Mouse (Mus musculus): Measurements from ENCODE around the gene Pccb. TPM values are rescaled to one million over a fixed set of nuclear protein-coding genes. Genes with fewer than 3 reads are reported as not detected.
A peak's percentile ranks its signal among the peaks of the same experiment; 100 is the strongest.

Gene Pccb
- polyA plus RNA-seq (2015; fragmentation: Nextera tagmentation; extraction: Ambion mirVana): 23.7 TPM in 2 replicates

- WGBS: under 1% methylated on average over 61 of the region's 61 CpGs
- Histone ChIP-seq H3K4me2 (peak within 1 kb of the TSS; percentile 67), H3K27me3 (no peaks in the 10 kb centered on the region), H3K9ac (peak within 1 kb of the TSS; percentile 75), H3K27ac (peak within 1 kb of the TSS; percentile 98), H3K4me3 (peak within 1 kb of the TSS; percentile 51), H3K4me1 (peaks cover 10% of the 10 kb centered on the region), H3K9me3 (no peaks in the 10 kb centered on the region), H3K36me3 (0 out of 2 replicates have a peak, but pooled peaks cover 2% of the 10 kb centered on the region)
- peak; percentile 95 for ATAC-seq (ENCODE audit: insufficient number of reproducible peaks, insufficient read depth, low FRiP score, low TSS enrichment, low read depth)
Observed at GRCm38 (mm10) chr9:101034448-101035098, at the start of gene Pccb. Gene Pccb, minus strand, starts transcription at chr9:101034898.

- no peaks in the 10 kb centered on the region for H3K9me3 ChIP-seq
- H3K4me3 ChIP-seq: no peak overlapping the region
- no peak for ATAC-seq (ENCODE audit: insufficient number of reproducible peaks, insufficient read depth, low FRiP score, low TSS enrichment, low read depth)
- peaks cover 6% of the 10 kb centered on the region for H3K36me3 ChIP-seq
- H3K27ac ChIP-seq: no peak overlapping the region
- peaks cover 10% of the 10 kb centered on the region for H3K4me1 ChIP-seq
- H3K27me3 ChIP-seq: no peaks in the 10 kb centered on the region
- WGBS: 89% methylated on average over 3 of the region's 3 CpGs
- no peak overlapping the region for H3K9ac ChIP-seq
- H3K4me2 ChIP-seq: no peak overlapping the region
Observed at GRCm38 (mm10) chr9:101083728-101084127, 49.0 kb upstream of the Pccb start.

DNA sequence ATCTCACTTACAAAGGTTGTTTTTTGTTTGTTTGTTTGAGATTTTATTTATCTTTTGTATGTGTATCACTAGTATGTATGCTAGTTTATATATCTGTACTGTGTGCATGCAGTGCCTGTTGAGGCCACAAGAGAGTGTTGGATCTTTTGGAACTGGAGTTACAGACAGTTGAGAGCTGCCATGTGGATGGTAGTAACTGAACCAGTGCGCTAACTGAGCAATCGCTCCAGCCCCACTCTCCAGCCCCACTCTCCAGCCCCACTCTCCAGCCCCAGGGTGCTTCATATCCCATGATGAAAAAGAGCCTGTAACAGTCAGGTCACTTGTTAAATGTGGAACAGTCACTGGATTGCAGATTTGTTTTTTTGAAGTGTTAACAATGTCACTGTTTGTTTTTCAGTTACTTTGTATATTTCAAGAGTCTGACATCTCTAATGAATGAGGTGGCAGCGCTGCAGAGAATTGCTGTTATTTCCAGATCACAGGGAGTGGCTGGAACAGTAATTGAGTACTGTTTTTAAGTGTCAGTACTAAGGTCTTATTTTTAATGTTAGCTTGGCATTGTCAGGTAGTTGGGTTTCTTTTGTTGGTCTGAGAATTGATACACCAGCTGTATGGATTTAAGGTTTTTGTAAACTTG, 45.5 kb upstream of the Pccb start:
- 77% methylated on average over 3 of the region's 3 CpGs for whole genome bisulfite sequencing
- Histone ChIP-seq H3K9me3 (no peaks in the 10 kb centered on the region), H3K9ac (no peak overlapping the region), H3K4me2 (no peak overlapping the region), H3K27ac (no peak overlapping the region), H3K4me1 (peaks cover 24% of the 10 kb centered on the region), H3K36me3 (peaks cover 6% of the 10 kb centered on the region), H3K4me3 (no peak overlapping the region), H3K27me3 (no peaks in the 10 kb centered on the region)
- no peak for ATAC-seq (ENCODE audit: insufficient number of reproducible peaks, insufficient read depth, low FRiP score, low TSS enrichment, low read depth)

DNA sequence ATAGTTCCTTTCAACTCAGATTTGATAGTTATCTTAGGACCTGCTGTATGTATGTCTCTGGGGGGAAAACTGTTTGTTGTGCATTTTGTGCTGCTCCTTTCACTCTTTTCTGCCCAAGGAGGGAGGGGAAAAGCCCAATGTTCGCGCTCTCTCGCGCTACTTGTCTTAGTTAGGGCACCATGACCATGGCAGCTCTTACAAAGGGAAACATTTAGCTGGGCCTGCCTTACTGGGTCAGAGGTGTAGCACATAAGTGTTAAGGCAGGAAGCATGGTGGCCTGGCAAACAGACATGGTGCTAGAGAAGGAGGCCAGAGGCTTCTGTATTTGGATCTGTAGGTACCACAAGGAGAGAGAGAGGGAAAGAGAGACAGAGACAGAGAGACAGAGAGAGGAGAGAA, 43.9 kb upstream of the Pccb start:
- WGBS: 64% methylated on average over 4 of the region's 4 CpGs
- Histone ChIP-seq H3K9me3 (no peaks in the 10 kb centered on the region), H3K4me3 (peak overlapping the region; percentile 21), H3K4me1 (peaks cover 24% of the 10 kb centered on the region), H3K9ac (0 out of 2 replicates have a peak overlapping the region, but pooled peaks have one; percentile 44), H3K27me3 (no peaks in the 10 kb centered on the region), H3K27ac (no peak overlapping the region), H3K4me2 (peak overlapping the region; percentile 85), H3K36me3 (peaks cover 2% of the 10 kb centered on the region)
- no peak for ATAC-seq (ENCODE audit: insufficient number of reproducible peaks, insufficient read depth, low FRiP score, low TSS enrichment, low read depth)

DNA sequence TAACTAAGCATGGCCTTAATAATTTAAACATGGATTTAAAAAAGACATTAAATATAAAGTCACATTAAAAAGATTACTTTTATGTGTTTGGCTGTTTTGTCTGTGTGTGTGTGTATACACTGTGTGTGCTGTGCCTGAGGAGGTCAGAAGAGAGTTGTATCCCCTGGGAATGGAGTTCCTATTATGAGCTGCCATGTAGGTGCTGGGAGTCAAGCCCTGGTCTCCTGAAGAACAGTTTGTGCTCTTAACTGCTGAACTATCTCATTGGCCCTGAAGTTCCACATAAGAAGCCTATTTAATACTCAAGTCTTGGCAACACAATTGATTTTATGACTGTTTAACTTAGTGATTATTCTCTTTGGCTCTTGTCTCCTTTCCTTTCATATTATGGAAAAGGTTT, 42.8 kb upstream of the Pccb start:
- no peak for ATAC-seq (ENCODE audit: insufficient number of reproducible peaks, insufficient read depth, low FRiP score, low TSS enrichment, low read depth)
- Histone ChIP-seq H3K4me3 (peak overlapping the region; percentile 95), H3K36me3 (no peaks in the 10 kb centered on the region; the same call in 1 of the 2 replicates), H3K9ac (peak overlapping the region; percentile 99), H3K4me2 (peak overlapping the region; percentile 85), H3K27ac (no peak overlapping the region), H3K27me3 (no peaks in the 10 kb centered on the region), H3K4me1 (peaks cover 24% of the 10 kb centered on the region), H3K9me3 (no peaks in the 10 kb centered on the region)

DNA sequence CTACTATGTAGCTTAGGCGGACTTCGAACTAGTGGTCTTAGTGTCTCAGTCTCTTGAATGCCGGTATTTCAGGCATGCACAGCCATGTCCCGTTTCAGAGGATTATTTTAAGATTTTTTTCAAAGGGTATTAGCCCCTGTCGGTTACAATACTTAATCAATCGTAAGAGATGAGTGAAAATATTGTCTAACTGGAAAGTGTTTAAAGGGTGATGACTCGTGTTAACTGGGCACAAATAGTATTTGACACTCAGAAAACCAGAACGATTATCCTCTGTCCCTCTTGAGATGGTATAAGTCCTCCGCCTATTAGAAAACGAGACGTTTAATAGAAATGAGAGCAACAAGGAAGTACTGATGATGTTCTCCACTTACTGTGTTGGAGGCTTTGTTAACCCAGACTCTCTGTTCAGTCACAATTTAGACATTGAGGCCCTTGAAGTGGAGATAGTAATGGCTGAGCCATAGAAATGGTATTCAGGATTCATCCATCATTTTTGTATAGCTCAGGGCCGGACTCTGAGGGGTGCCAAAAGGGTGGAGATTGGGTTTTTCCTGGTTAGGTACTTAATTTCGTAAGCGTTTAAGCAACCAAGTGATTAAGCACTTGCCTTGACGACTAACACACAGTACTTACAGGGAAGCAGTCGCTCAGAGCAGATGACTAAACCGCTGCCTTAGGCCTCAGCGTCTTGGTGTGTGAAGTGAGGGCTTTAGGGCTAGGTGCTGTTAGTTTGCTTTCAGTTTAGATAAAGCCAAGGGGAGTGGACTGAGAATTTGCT, 41.6 kb upstream of the Pccb start:
- Histone ChIP-seq H3K4me3 (peak overlapping the region; percentile 95), H3K9ac (peak overlapping the region; percentile 99), H3K4me2 (peak overlapping the region; percentile 85), H3K36me3 (no peaks in the 10 kb centered on the region), H3K27me3 (no peaks in the 10 kb centered on the region), H3K9me3 (no peaks in the 10 kb centered on the region), H3K27ac (no peak overlapping the region), H3K4me1 (peaks cover 24% of the 10 kb centered on the region)
- WGBS: 1% methylated on average over 18 of the region's 18 CpGs
- ATAC-seq (ENCODE audit: insufficient number of reproducible peaks, insufficient read depth, low FRiP score, low TSS enrichment, low read depth): no peak

- H3K4me3 ChIP-seq: peak overlapping the region; percentile 95
- peaks cover 24% of the 10 kb centered on the region for H3K4me1 ChIP-seq
- H3K36me3 ChIP-seq: no peaks in the 10 kb centered on the region
- peak overlapping the region; percentile 99 for H3K9ac ChIP-seq
- under 1% methylated on average over 8 of the region's 8 CpGs for WGBS
- no peak overlapping the region for H3K27ac ChIP-seq
- H3K27me3 ChIP-seq: no peaks in the 10 kb centered on the region
- ATAC-seq (ENCODE audit: insufficient number of reproducible peaks, insufficient read depth, low FRiP score, low TSS enrichment, low read depth): no peak
- peak overlapping the region; percentile 85 for H3K4me2 ChIP-seq
- H3K9me3 ChIP-seq: no peaks in the 10 kb centered on the region
Observed at GRCm38 (mm10) chr9:101075694-101076093, 41.0 kb upstream of the Pccb start.

- H3K4me3 ChIP-seq: peak overlapping the region; percentile 95
Observed at GRCm38 (mm10) chr9:101075091-101075581, 40.4 kb upstream of the Pccb start.

GRCm38 (mm10) chr9:101074332-101075021, 39.8 kb upstream of the Pccb start:
- under 1% methylated on average over 82 of the region's 100 CpGs for WGBS
- ATAC-seq (ENCODE audit: insufficient number of reproducible peaks, insufficient read depth, low FRiP score, low TSS enrichment, low read depth): peak; percentile 76
- Histone ChIP-seq H3K4me3 (peak overlapping the region; percentile 95), H3K9me3 (no peaks in the 10 kb centered on the region), H3K27me3 (no peaks in the 10 kb centered on the region), H3K36me3 (no peaks in the 10 kb centered on the region), H3K27ac (peak overlapping the region; percentile 100), H3K4me1 (peaks cover 22% of the 10 kb centered on the region), H3K9ac (peak overlapping the region; percentile 99), H3K4me2 (peak overlapping the region; percentile 85)

More at GRCm38 (mm10) chr9:101075091-101075581, 40.4 kb upstream of the Pccb start:
- peaks cover 24% of the 10 kb centered on the region for H3K4me1 ChIP-seq
- H3K9me3 ChIP-seq: no peaks in the 10 kb centered on the region
- H3K9ac ChIP-seq: peak overlapping the region; percentile 99
- ATAC-seq (ENCODE audit: insufficient number of reproducible peaks, insufficient read depth, low FRiP score, low TSS enrichment, low read depth): no peak
- H3K27me3 ChIP-seq: no peaks in the 10 kb centered on the region
- H3K36me3 ChIP-seq: no peaks in the 10 kb centered on the region
- peak overlapping the region; percentile 85 for H3K4me2 ChIP-seq
- H3K27ac ChIP-seq: peak overlapping the region; percentile 100
- WGBS: under 1% methylated on average over 25 of the region's 25 CpGs

GRCm38 (mm10) chr9:101073987-101074331, 39.3 kb upstream of the Pccb start, which contains the start of gene Msl2:
Gene Msl2, plus strand, starts transcription at chr9:101074101.
- under 1% methylated on average over 34 of the region's 43 CpGs for WGBS
- Histone ChIP-seq H3K36me3 (no peaks in the 10 kb centered on the region), H3K4me1 (peaks cover 16% of the 10 kb centered on the region), H3K27me3 (no peaks in the 10 kb centered on the region), H3K27ac (peak within 1 kb of the TSS; percentile 100), H3K4me2 (peak within 1 kb of the TSS; percentile 85), H3K9ac (peak within 1 kb of the TSS; percentile 99), H3K4me3 (peak within 1 kb of the TSS; percentile 95), H3K9me3 (no peaks in the 10 kb centered on the region)
- ATAC-seq (ENCODE audit: insufficient number of reproducible peaks, insufficient read depth, low FRiP score, low TSS enrichment, low read depth): peak; percentile 56
